Mouse (Mus musculus) colon, adult 2 months (tissue): ENCODE results near the gene Eml6. TPM values are rescaled to one million over a fixed set of nuclear protein-coding genes. Genes with fewer than 3 reads are reported as not detected.

Source experiments
- polyA plus RNA-seq: library from polyadenylated mRNA; depleted of rRNA; stranded (reverse); fragments of >200 nt; gene quantifications from 2 replicates; pipeline ENCODE4 v1.2.3, GENCODE M21; 2012; rRNA removed

The Eml6 gene
- 0.68 and 0.81 TPM in 2 replicates for polyA plus RNA-seq

DNA sequence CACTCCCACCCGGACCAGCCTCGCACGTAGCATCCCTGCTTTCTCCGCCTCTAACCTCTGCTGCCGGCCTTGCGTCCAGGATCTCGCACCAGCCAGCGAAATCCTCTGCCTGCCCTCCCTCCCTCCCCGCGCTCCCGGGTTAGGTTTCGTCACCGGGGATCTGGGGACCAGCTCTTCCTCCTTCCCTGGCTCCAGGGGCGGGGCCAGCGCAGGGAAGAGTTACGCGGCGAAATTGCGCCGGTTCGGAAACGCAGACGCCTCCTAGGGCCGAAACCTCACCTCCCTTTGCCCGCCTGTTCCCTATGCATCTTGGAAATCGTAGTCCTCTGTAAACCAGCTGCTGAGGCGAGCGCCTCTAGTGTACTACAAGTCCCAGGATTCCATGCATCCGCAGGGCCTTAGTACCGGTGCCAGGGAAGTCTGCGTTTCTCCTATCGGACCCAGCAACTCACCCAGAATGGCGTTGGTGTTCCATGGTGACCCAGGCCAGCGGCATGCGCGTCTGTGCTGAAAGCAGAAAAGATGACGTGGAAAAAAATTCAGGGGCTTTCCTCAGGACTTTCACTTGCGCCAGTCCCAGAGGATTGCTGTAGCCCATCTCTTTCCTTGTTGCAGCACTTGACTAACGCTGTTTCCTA, at the start of gene Eml6:
Gene Eml6 (minus strand): TSS at position 199 of the 638 bp plus-strand sequence.

DNA sequence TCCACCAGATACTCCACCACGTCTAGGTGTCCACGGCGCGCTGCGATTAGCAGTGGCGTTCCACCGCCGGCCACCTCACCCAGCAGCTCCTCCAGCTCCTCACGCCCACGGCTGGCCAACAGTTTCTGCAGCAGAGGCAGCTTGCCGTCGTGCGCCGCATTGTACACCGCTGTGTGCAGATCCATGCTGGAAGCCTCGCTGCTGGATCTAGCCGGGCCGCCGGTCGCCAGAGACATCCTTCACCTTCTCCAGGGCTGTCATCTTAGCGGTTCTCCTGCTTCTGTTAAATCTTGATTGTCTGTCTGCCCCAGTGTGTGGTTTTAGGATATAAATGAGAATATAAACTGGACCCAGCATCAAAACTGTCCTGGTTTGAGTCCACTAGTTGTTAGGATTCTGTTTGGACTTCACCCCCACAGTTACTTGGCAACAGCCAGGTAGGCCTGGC, 200.5 kb downstream of the Eml6 start, which contains the start of gene 4931440F15Rik:
Gene 4931440F15Rik (minus strand): TSS at position 398 of the 448 bp plus-strand sequence.

Other genes starting within 250 kb of the Eml6 start
- 1.1 and 1.4 TPM in 2 replicates for gene 4931440F15Rik, start 200.4 kb downstream of the Eml6 start, polyA plus RNA-seq
- 56.3 and 66.2 TPM in 2 replicates for gene Sptbn1, start 242.1 kb upstream of the Eml6 start, polyA plus RNA-seq